Mouse (Mus musculus): ENCODE results near the gene Ckap5.

DNA sequence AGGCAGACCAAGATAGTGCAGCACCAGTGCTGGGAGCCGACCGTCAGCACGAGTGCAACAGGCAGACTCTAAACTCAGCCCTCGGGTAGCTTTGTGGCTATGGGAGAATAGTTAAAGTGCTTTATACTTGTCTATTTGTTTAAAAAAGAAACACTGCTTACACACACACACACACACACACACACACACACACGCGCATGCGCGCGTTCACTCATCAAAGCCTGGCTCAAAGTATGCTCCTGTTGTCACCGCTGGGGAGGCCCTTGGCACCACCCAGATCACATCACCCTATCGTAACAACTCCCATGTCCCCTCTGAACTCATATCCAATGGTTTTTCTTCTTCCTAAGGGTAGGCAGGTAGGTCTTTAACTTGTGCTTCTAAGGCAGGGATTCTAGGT is 117.5 kb downstream of the Ckap5 start:
- TF ChIP-seq POLR2A (IDR thresholded peaks at IDR 0.05; ENCODE audit: insufficient read depth, low read depth, low read length) (no peak), CTCF (IDR thresholded peaks at IDR 0.05) (no peak)
